Mouse (Mus musculus): ENCODE measurements around the gene Cd72.
"Not testable (repeated sequence)": the region's sequence is repeated elsewhere in the genome, so short reads cannot be mapped to it uniquely, and the experiment has no call there.

The Cd72 gene

GRCm38 (mm10) chr4:43454041-43454836, at the start of gene Cd72:
Cd72 (minus strand) TSS chr4:43454628.
- in situ Hi-C loops (cut with MboI, MseI): no loop called here

DNA sequence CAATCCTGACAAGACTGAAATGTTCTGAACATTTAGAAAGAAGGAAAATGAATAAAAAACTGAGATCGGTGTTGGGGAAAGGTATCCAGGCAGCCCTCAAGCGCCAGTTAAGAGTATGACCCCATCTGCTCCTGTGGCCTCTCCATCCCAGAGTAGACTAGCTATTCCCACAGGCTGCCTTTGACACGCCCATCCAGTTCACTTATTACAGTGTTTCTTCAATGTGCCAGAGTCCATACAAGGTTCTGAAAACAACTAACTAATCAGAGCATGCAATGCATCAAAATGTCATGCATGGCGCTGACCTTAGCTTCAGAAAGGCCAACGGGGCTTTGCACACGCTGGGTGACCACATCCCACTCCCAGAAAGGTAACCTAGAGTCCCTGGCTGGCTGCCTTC, 49.1 kb upstream of the Cd72 start:
- in situ Hi-C loops (cut with MboI, MseI): no loop called here

GRCm38 (mm10) chr4:43503041-43503440, 48.6 kb upstream of the Cd72 start:
- in situ Hi-C loops (cut with MboI, MseI): no loop called here

DNA sequence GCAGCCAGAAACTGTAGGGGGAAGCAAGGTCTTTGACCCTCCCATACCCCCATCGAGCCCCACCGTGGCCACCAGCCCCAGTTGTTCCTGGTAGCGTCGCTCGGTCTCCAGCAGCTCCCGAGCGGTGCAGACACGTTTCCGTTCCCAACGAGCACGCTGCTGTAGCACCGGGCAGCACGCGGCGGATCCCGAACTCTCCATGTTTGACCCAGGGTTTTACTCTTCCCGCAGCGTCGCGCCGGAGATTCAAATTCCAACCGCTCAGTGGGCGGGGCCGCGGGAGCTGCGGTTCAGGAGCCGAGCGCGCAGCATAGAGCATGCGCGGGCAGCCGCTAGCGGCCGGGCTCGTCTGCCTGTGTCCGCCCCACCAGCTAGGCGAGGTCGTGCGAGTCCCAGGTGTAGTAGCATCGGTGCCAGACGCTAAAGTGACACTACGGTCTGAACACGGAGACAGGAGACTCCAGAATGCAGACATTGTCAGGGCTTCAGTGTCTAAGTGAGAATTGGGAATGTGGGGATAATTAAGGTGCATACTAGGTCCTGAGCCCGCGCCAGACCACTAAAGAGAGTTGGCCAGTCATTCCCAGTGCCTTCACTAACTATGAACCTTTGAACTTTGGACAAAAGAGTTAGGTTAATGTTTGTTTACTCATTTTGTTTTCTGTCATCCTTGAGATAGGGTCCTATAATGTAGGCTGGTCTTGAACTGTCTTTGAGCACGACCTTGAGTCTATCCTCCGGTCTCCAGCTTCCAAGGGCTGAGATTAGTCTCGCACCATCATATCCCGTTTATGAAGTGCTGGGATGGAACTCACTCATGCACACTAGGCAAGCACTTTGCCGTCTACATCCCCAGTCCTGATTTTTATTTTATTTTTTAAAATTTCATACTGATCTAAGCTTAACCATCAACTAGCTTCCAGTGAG, 45.2 kb upstream of the Cd72 start, which contains the start of gene Arhgef39:
Gene Arhgef39, minus strand, starts transcription at position 289 of the 927 bp plus-strand sequence.
- in situ Hi-C loops (cut with MboI, MseI): loop anchor here (10.0 kb wide), 1 partner anchor 455 kb away; the partner anchor contains the start of gene Fam214b

GRCm38 (mm10) chr4:43498983-43499382, 44.6 kb upstream of the Cd72 start:
- in situ Hi-C loops (cut with MboI, MseI): loop anchor here (10.0 kb wide), 1 partner anchor 454 kb away; the partner anchor contains the start of gene Fam214b

- in situ Hi-C loops (cut with MboI, MseI): loop anchor here (10.0 kb wide), 1 partner anchor 453 kb away; the partner anchor contains the start of gene Fam214b
Observed at GRCm38 (mm10) chr4:43497946-43498345, 43.5 kb upstream of the Cd72 start.

DNA sequence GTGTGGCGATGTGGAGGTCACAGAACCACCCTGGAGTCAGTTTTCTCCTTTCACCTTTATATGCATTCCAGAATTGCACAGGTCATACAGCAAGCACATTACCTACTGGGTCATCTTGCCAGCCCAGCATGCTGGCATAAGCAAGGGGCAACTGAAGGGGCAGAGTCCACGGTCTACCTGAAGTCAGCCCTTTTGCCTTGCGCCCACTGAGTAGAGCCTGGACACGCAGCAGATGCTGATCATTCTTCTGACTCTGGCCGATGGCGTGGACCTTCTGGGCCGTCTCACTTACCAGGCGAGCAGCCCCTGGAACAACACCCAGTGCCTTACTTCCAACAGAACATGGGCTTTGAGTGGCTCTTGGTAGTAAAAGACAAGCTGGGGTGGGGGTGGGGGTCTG, 43.0 kb upstream of the Cd72 start:
- in situ Hi-C loops (cut with MboI, MseI): loop anchor here (10.0 kb wide), 1 partner anchor 453 kb away; the partner anchor contains the start of gene Fam214b

DNA sequence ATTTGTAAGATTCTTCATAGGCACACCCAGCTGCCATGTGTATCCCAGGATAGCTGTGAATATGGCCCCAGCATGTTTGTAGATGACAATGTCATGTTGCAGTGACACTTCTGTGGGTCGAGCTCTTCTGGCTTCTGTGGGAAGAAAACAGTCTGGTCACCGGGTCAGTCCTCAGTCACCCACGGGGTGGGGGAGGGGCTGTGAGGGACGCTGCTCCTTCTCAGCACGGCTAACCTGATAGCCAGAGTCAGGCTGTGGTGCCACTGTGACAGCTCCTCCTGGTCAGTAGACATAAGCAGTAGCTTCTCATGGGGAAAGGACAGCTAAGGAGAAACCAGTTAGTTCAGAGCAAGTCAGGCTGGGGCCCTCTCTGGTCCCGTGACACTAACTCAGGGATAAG, 42.2 kb upstream of the Cd72 start:
- in situ Hi-C loops (cut with MboI, MseI): loop anchor here (10.0 kb wide), 1 partner anchor 452 kb away; the partner anchor contains the start of gene Fam214b

DNA sequence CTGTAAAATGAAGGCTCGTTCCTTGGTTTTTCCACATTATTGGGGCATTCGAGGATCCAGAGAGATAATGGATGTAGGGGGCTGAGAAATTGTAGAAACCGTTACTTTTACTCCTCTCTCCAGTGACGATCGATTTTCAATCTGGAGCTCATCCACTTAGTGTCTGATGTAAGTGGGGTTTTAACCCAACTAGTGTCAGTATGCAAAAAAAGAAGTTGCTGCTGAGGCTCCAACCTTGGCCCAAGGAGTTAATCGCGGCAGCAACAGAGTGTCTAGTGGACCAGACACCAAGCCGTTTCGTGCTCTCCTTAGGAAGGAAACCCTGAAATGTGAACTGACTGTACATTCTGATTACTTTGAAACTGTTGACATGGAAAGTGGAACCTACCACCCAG, 39.4 kb upstream of the Cd72 start:
- in situ Hi-C loops (cut with MboI, MseI): loop anchor here (10.0 kb wide), 1 partner anchor 449 kb away; the partner anchor contains the start of gene Fam214b

- in situ Hi-C loops (cut with MboI, MseI): loop anchor here (10.0 kb wide), 1 partner anchor 449 kb away; the partner anchor contains the start of gene Fam214b
Observed at GRCm38 (mm10) chr4:43493186-43493845, 38.9 kb upstream of the Cd72 start.

DNA sequence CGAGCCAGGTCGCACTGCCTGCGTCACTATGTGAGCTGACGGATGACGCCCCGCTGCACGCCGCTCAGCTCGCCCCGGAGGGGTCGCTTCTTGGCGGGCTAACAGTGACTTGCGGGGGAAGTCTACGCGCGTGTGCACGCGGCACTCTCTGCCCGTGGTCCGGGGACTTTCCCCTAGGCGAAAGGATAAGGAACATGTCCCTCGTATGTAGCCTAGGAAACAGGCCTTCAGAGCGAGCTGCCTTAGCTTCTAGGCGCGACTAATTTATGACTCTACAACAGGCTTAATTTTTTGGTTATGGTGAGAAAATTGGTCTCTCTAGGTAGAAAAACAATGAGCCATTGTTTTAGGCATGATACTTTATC, 38.4 kb upstream of the Cd72 start, which contains the start of gene Ccdc107:
Gene Ccdc107, plus strand, starts transcription at position 80 of the 365 bp plus-strand sequence.
- in situ Hi-C loops (cut with MboI, MseI): loop anchor here (10.0 kb wide), 1 partner anchor 448 kb away; the partner anchor contains the start of gene Fam214b

DNA sequence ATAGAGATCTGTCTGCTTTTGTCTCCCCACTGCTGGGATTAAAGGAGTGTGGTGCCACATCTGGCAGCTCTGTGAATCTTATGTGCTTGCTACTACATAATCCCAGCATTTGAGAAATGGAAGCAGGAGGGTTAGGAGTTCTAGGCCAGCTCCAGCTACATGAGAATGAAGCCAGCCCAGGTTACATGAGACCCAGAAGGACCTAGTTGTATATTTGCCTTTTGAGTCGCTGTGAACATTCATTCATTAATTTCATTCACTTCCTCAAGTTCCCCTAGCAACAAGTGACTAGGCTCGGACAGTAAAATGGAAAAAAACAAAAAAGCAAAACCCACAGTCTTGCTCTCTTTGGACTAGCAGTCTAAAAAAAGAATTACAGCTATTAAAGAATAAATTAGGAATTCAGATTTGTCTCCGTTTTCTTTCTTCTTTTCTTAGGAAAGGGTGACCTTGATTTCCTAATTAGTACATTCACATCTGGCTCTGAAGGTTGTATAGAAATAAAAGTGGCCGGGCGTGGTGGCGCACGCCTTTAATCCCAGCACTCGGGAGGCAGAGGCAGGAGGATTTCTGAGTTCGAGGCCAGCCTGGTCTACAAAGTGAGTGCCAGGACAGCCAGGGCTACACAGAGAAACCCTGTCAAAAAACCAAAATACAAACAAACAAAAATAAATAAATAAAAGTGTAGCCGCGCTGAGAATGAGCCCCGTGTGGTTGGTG, 37.8 kb upstream of the Cd72 start:
- in situ Hi-C loops (cut with MboI, MseI): loop anchor here (10.0 kb wide), 1 partner anchor 447 kb away; the partner anchor contains the start of gene Fam214b

- in situ Hi-C loops (cut with MboI, MseI): loop anchor here (10.0 kb wide), 1 partner anchor 446 kb away; the partner anchor contains the start of gene Fam214b
Observed at GRCm38 (mm10) chr4:43490801-43491200, 36.4 kb upstream of the Cd72 start.

DNA sequence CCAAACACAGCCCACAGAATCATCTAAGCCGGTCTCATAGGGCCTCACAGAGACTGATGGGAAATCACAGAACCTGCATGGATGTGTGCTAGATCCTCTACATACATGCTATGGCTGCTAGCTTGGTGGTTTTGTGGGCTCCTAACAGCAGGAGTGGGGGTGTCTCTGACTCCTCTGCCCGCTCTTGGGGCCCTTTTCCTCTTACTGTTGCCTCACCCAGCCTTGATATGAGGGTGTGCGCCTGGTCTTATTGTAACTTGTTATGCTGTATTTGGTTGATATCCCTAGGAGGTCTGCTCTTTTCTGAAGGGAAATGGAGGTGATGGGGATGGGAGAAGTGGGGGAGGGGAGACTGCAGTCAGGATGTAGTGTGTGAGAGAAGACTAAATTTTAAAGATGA, 35.2 kb upstream of the Cd72 start:
- in situ Hi-C loops (cut with MboI, MseI): loop anchor here (10.0 kb wide), 1 partner anchor 445 kb away; the partner anchor contains the start of gene Fam214b

DNA sequence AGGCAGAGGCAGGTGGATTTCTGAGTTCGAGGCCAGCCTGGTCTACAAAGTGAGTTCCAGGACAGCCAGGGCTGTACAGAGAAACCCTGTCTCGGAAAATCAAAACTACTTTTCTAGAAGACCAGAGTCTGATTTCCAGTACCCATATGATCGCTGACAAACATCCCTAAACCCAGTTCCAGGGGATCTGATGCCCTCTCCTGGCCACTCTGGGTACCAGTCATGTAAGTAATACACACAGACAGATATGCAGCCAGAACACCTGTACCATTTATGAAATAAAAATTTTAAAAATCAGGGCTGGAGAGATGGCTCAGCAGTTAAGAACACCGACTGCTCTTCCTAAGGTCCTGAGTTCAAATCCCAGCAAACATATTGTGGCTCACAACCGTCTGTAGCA, 31.2 kb upstream of the Cd72 start:
- in situ Hi-C loops (cut with MboI, MseI): not testable (repeated sequence)

GRCm38 (mm10) chr4:43483535-43484091, 29.2 kb upstream of the Cd72 start, which contains the start of gene Sit1:
Sit1 (minus strand) TSS chr4:43483734.
- in situ Hi-C loops (cut with MboI, MseI): loop anchor here (5.0 kb wide), 1 partner anchor 41 kb away; the partner anchor contains the start of gene Tesk1

GRCm38 (mm10) chr4:43482591-43482990, 28.2 kb upstream of the Cd72 start:
- in situ Hi-C loops (cut with MboI, MseI): loop anchor here (5.0 kb wide), 1 partner anchor 40 kb away; the partner anchor contains the start of gene Tesk1

DNA sequence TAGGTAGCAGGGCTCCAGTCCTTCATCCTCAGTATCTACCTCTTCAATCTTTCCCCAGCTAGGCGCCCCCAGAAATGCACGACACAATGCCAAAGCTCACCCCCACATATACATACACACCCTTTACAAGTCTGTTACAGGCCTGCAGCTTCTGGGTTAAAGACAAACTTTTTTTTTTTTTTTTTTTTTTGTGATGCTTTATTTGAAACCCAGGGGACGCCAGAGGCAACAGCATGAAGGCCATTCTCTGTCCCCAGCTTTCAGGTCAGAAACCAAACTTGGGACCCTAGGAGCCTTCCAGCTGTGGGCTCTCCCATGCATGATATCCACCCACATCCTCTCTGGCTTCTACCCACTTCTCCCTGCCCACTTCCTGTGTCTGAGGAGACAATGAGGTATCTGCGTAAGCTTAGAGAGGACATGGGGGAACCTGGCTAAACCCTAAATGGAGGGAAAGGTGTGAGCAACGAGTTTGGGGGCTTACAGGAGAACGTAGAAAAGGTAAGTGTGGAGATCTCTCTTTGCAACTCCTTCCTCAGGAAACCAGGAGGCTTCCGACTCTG, 27.5 kb upstream of the Cd72 start:
- in situ Hi-C loops (cut with MboI, MseI): loop anchor here (5.0 kb wide), 1 partner anchor 40 kb away; the partner anchor contains the start of gene Tesk1

DNA sequence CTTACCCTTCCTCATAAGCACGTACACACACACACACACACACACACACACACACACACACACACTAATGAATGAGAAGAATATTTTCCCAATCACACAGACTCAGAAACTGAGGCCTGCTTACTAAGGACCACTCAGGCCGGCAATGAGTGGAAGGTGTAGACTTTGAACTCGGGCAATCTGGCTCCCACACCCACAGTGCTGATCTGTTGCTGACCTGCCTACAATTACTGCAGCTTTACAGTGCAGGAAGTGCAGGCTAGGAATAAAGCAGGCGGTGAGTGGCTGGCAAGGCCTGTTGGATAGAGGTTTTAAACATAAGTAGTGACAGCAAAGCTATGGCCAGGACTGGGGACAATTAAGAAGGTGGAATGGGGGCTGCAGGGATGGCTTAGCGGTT, 26.6 kb upstream of the Cd72 start:
- in situ Hi-C loops (cut with MboI, MseI): loop anchor here (5.0 kb wide), 1 partner anchor 39 kb away; the partner anchor contains the start of gene Tesk1
